Mouse (Mus musculus): ENCODE data around the gene Leo1. TPM values are rescaled to one million over a fixed set of nuclear protein-coding genes. Genes with fewer than 3 reads are reported as not detected.
A peak's percentile ranks its signal among the peaks of the same experiment; 100 is the strongest.

The Leo1 gene
- polyA plus RNA-seq, 2 experiments: 21.9 to 33.5 TPM

DNA sequence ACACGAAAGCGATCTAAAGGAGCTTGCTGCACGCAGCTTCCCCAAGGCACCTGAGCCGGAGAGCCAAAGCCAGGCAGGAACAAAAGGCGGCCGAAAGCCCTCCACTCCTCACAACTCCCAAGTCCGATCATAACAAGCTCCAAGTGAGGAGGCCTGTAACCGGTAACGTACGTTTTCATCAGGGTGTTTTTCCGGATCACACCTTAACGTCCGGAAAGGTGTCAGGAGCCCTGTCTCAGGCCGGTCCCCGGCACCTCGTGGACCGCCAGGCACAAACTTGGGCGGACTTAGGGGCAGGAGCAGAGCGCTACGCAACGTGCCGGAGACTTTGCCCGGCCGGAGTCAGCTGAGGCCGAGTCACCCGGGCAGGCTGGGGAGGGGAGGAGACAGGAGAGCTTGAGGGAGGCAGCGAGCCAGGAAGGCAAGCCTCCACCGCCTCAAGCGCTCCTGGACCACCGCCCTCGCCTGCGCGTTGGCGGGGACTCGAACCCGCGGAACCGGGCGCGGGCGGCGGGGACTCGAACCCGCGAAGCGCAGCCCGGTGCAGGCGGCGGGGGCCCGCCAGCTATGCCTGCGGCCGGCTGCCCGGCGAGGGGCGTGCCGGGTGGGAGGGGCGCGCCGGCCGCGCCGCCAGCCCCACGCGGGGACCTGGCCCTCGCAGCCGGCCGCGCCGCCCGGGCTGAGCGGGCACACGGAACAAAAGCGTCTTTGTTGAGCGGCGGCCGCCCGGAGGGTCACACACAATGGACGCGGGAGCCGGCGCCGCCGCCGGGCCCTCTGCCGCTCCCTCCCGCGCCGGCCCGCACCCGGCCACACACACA, 32.1 kb upstream of the Leo1 start:
- peak overlapping the region; percentile 94 for H3K4me2 ChIP-seq (replicated peaks; ENCODE audit: low read depth, low read length, severe bottlenecking)

DNA sequence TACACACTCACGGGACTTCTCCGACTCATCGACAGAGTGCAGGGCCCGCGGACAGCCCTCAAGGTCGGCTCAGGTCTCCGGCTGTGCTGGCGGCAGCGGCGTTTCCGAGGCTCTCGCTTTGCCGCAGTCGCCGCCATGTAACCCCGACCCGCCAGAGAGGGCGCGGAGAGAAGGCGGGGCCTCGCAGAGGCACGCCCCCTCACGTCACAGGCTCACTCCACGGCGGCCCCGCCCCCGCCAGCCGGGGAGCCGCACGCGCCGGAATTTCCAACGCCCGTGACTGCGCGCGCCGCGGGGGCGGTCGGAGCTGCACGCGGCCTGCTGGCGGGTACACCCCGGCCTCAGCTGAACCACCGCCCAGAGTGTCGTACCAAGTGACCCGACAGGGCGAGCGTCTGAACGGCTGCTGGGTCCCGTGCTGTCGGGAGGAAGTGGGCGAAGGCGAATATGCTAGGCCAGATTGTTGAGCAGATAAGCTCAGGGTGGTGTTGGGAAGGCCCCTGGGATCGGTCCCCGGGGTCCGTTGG, 31.4 kb upstream of the Leo1 start, which contains the start of gene Mapk6:
Gene Mapk6 (minus strand): TSS at position 154 of the 527 bp plus-strand sequence.
- peak; percentile 95 for ATAC-seq (ENCODE audit: low FRiP score, low read depth)
- no peaks in the 10 kb centered on the region for H3K36me3 ChIP-seq (ENCODE audit: control insufficient read depth, insufficient read depth, low read length)
- peak; percentile 89 for DNase-seq (ENCODE audit: low spot score)
- TF ChIP-seq POLR2A (IDR thresholded peaks at IDR 0.05; ENCODE audit: borderline replicate concordance, extremely low read depth, insufficient read depth, insufficient read length): 0 out of 2 replicates have a peak, but pooled peaks have one; percentile 59
- H3K4me1 ChIP-seq (ENCODE audit: control insufficient read depth, insufficient read depth, low read length): peaks cover 26% of the 10 kb centered on the region
- peak within 1 kb of the TSS; percentile 99 for H3K27ac ChIP-seq (replicated peaks; ENCODE audit: low read depth, low read length)
- no peaks in the 10 kb centered on the region for H3K27me3 ChIP-seq (ENCODE audit: control insufficient read depth, insufficient read depth, low read length)
- peak within 1 kb of the TSS; percentile 92 for H3K9ac ChIP-seq (ENCODE audit: low read depth, low read length, severe bottlenecking)
- H3K9me3 ChIP-seq (ENCODE audit: control insufficient read depth, low read length): no peaks in the 10 kb centered on the region
- under 1% methylated on average over 38 of the region's 58 CpGs for WGBS
- H3K4me2 ChIP-seq (replicated peaks; ENCODE audit: low read depth, low read length, severe bottlenecking): peak within 1 kb of the TSS; percentile 94
- peak within 1 kb of the TSS; percentile 89 for H3K4me3 ChIP-seq (replicated peaks; ENCODE audit: low read length)

More for the DNA sequence above, 32.1 kb upstream of the Leo1 start:
- ATAC-seq (ENCODE audit: low FRiP score, low read depth) (peak; percentile 86), DNase-seq (ENCODE audit: low spot score) (peak; percentile 48)
- peak overlapping the region; percentile 92 for H3K9ac ChIP-seq (ENCODE audit: low read depth, low read length, severe bottlenecking)
- H3K4me1 ChIP-seq (ENCODE audit: control insufficient read depth, insufficient read depth, low read length): peaks cover 26% of the 10 kb centered on the region
- no peaks in the 10 kb centered on the region for H3K27me3 ChIP-seq (ENCODE audit: control insufficient read depth, insufficient read depth, low read length)
- WGBS: 5% methylated on average over 55 of the region's 90 CpGs
- no peaks in the 10 kb centered on the region for H3K36me3 ChIP-seq (ENCODE audit: control insufficient read depth, insufficient read depth, low read length)
- no peaks in the 10 kb centered on the region for H3K9me3 ChIP-seq (ENCODE audit: control insufficient read depth, low read length)
- H3K27ac ChIP-seq (replicated peaks; ENCODE audit: low read depth, low read length): peak overlapping the region; percentile 99
- TF ChIP-seq POLR2A (IDR thresholded peaks at IDR 0.05; ENCODE audit: borderline replicate concordance, extremely low read depth, insufficient read depth, insufficient read length): no peak
- peak overlapping the region; percentile 89 for H3K4me3 ChIP-seq (replicated peaks; ENCODE audit: low read length)

DNA sequence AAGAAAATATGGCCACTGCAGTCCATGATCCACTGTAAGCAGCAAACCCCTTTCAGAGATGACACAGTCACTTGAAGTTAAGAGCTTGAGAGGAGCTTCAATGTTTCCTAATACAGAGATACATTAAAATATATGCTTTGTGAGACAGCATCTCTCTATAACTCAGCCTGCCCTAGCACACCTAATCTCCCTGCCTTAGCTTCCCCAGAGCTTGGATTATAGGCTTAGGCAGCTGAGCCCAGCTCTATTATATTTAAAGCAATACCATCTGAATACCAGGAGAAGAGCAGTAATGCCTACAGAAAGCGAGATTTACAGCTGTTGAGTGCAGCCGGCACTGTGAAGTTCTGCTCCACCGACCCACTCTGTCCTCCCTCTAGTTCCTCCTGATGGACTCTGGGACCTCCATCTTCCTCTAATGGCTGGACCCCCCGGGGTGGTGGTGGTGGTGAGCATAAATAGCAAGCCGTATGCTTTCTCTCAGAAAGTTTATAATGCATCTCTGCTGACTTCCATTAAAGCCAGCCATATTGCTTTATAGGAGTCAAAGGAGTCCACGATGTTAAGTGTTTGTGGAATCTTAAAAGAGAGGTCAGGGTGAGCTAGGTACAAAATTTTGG, 30.3 kb upstream of the Leo1 start:
- 62% methylated on average over 6 of the region's 6 CpGs for WGBS
- peak overlapping the region; percentile 94; the same call in 1 of the 2 replicates for H3K4me2 ChIP-seq (replicated peaks; ENCODE audit: low read depth, low read length, severe bottlenecking)
- H3K9me3 ChIP-seq (ENCODE audit: control insufficient read depth, low read length): no peaks in the 10 kb centered on the region
- no peak overlapping the region for H3K27ac ChIP-seq (replicated peaks; ENCODE audit: low read depth, low read length)
- H3K4me3 ChIP-seq (replicated peaks; ENCODE audit: low read length): peak overlapping the region; percentile 89; the same call in 1 of the 2 replicates
- no peak overlapping the region for H3K9ac ChIP-seq (ENCODE audit: low read depth, low read length, severe bottlenecking)
- H3K4me1 ChIP-seq (ENCODE audit: control insufficient read depth, insufficient read depth, low read length): peaks cover 26% of the 10 kb centered on the region
- no peak for ATAC-seq (ENCODE audit: low FRiP score, low read depth)
- no peak for TF ChIP-seq POLR2A (IDR thresholded peaks at IDR 0.05; ENCODE audit: borderline replicate concordance, extremely low read depth, insufficient read depth, insufficient read length)
- no peaks in the 10 kb centered on the region for H3K36me3 ChIP-seq (ENCODE audit: control insufficient read depth, insufficient read depth, low read length)
- H3K27me3 ChIP-seq (ENCODE audit: control insufficient read depth, insufficient read depth, low read length): no peaks in the 10 kb centered on the region
- no peak for DNase-seq (ENCODE audit: low spot score)

DNA sequence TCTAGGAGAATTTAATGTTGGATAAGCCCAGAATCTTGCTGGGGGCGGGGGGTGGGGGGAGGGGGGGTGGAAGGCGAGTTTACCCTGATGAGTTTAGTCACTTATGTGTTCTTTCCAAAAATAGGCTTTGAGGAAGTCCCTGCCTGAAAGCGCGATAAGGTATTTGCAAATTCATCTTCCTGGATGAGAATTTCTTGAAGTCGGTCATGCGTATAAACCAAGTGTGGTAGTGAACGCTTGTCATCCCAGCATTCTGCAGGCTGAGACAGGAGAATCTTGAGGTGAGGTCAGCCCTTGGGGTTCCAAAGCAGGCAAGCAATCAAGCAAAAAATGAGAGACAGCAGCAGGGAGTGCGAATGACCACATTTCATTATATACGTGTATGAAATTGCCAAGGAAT, 29.7 kb upstream of the Leo1 start:
- ATAC-seq (ENCODE audit: low FRiP score, low read depth) (no peak), DNase-seq (ENCODE audit: low spot score) (no peak)
- no peaks in the 10 kb centered on the region for H3K9me3 ChIP-seq (ENCODE audit: control insufficient read depth, low read length)
- no peaks in the 10 kb centered on the region for H3K36me3 ChIP-seq (ENCODE audit: control insufficient read depth, insufficient read depth, low read length)
- no peak overlapping the region for H3K4me2 ChIP-seq (replicated peaks; ENCODE audit: low read depth, low read length, severe bottlenecking)
- WGBS: 79% methylated on average over 9 of the region's 9 CpGs
- no peaks in the 10 kb centered on the region for H3K27me3 ChIP-seq (ENCODE audit: control insufficient read depth, insufficient read depth, low read length)
- H3K27ac ChIP-seq (replicated peaks; ENCODE audit: low read depth, low read length): no peak overlapping the region
- H3K9ac ChIP-seq (ENCODE audit: low read depth, low read length, severe bottlenecking): no peak overlapping the region
- no peak for TF ChIP-seq POLR2A (IDR thresholded peaks at IDR 0.05; ENCODE audit: borderline replicate concordance, extremely low read depth, insufficient read depth, insufficient read length)
- H3K4me3 ChIP-seq (replicated peaks; ENCODE audit: low read length): no peak overlapping the region
- peaks cover 21% of the 10 kb centered on the region for H3K4me1 ChIP-seq (ENCODE audit: control insufficient read depth, insufficient read depth, low read length)

DNA sequence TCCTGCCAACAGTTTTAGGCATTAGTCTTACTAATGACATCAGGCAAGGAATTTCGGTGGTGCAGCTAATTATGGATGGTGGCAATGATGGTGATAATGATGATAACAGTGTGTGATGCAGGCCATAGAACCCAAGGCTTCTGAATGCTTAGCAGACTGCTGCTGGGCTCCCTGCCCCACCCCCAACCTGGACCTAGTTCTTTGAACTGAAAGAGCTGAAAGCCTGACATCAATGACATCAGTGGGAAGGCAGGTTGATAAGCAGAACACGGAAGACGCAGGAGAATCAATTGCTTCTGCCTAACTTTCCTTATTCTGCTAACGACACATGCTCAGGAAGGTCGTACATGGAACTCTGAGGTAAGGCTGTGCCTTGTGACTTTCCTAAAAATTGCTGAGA, 28.1 kb upstream of the Leo1 start:
- no peak for TF ChIP-seq POLR2A (IDR thresholded peaks at IDR 0.05; ENCODE audit: borderline replicate concordance, extremely low read depth, insufficient read depth, insufficient read length)
- ATAC-seq (ENCODE audit: low FRiP score, low read depth): no peak
- Histone ChIP-seq H3K36me3 (ENCODE audit: control insufficient read depth, insufficient read depth, low read length) (no peaks in the 10 kb centered on the region), H3K4me1 (ENCODE audit: control insufficient read depth, insufficient read depth, low read length) (peaks cover 11% of the 10 kb centered on the region; the same call in 1 of the 2 replicates), H3K27ac (replicated peaks; ENCODE audit: low read depth, low read length) (no peak overlapping the region), H3K4me3 (replicated peaks; ENCODE audit: low read length) (no peak overlapping the region), H3K9me3 (ENCODE audit: control insufficient read depth, low read length) (no peaks in the 10 kb centered on the region), H3K9ac (ENCODE audit: low read depth, low read length, severe bottlenecking) (no peak overlapping the region), H3K27me3 (ENCODE audit: control insufficient read depth, insufficient read depth, low read length) (no peaks in the 10 kb centered on the region), H3K4me2 (replicated peaks; ENCODE audit: low read depth, low read length, severe bottlenecking) (no peak overlapping the region)
- DNase-seq (ENCODE audit: low spot score): no peak
- WGBS: 65% methylated on average over 5 of the region's 5 CpGs
